Mouse (Mus musculus): Measurements from ENCODE around the gene Zbtb42. TPM values are rescaled to one million over a fixed set of nuclear protein-coding genes. Genes with fewer than 3 reads are reported as not detected.

Gene Zbtb42
- polyA plus RNA-seq, 1 experiment from 2014 or later = 1.6 TPM

- DNase-seq (peak; percentile 89), ATAC-seq (peak; percentile 53)
- Histone ChIP-seq H3K4me1 (ENCODE audit: insufficient read depth) (peaks cover 53% of the 10 kb centered on the region), H3K27ac (ENCODE audit: low read depth) (peak overlapping the region; percentile 94), H3K27me3 (ENCODE audit: insufficient read depth, low read length) (peaks cover 26% of the 10 kb centered on the region), H3K9me3 (ENCODE audit: low read length) (no peaks in the 10 kb centered on the region), H3K4me3 (ENCODE audit: low read depth, low read length) (peak overlapping the region; percentile 90), H3K36me3 (replicated peaks; ENCODE audit: insufficient read depth, low read length) (peaks cover 11% of the 10 kb centered on the region), H3K4me2 (ENCODE audit: low read depth, low read length) (peak overlapping the region; percentile 97), H3K9ac (replicated peaks) (peak overlapping the region; percentile 99; the same call in 1 of the 2 replicates)
- no peak for TF ChIP-seq EP300 (IDR thresholded peaks at IDR 0.05; ENCODE audit: low read depth)
- TF ChIP-seq CTCF (IDR thresholded peaks at IDR 0.05; ENCODE audit: low read depth) = peak; percentile 93
- WGBS (ENCODE audit: insufficient replicate concordance) = 23% methylated on average over 18 of the region's 18 CpGs
Observed at GRCm38 (mm10) chr12:112675245-112676035, 3.2 kb upstream of the Zbtb42 start.

GRCm38 (mm10) chr12:112677076-112677475 is 1.6 kb upstream of the Zbtb42 start:
- 53% methylated on average over 5 of the region's 5 CpGs for WGBS (ENCODE audit: insufficient replicate concordance)
- no peak for ATAC-seq
- TF ChIP-seq EP300 (IDR thresholded peaks at IDR 0.05; ENCODE audit: low read depth) = no peak
- no peak for TF ChIP-seq CTCF (IDR thresholded peaks at IDR 0.05; ENCODE audit: low read depth)
- Histone ChIP-seq H3K27me3 (ENCODE audit: insufficient read depth, low read length) (peaks cover 32% of the 10 kb centered on the region), H3K27ac (ENCODE audit: low read depth) (no peak overlapping the region), H3K4me1 (ENCODE audit: insufficient read depth) (peaks cover 39% of the 10 kb centered on the region), H3K4me3 (ENCODE audit: low read depth, low read length) (no peak overlapping the region), H3K36me3 (replicated peaks; ENCODE audit: insufficient read depth, low read length) (0 out of 2 replicates have a peak, but pooled peaks cover 3% of the 10 kb centered on the region), H3K9me3 (ENCODE audit: low read length) (no peaks in the 10 kb centered on the region), H3K4me2 (ENCODE audit: low read depth, low read length) (no peak overlapping the region), H3K9ac (replicated peaks) (no peak overlapping the region; the same call in 1 of the 2 replicates)
- DNase-seq = no peak

GRCm38 (mm10) chr12:112677943-112678554 is 579 bp upstream of the Zbtb42 start:
- no peaks in the 10 kb centered on the region for H3K9me3 ChIP-seq (ENCODE audit: low read length)
- WGBS (ENCODE audit: insufficient replicate concordance) = 28% methylated on average over 19 of the region's 19 CpGs
- ATAC-seq (no peak), DNase-seq (no peak)
- H3K4me2 ChIP-seq (ENCODE audit: low read depth, low read length) = peak overlapping the region; percentile 86
- H3K4me3 ChIP-seq (ENCODE audit: low read depth, low read length) = peak overlapping the region; percentile 67
- peak overlapping the region; percentile 62 for H3K9ac ChIP-seq (replicated peaks)
- TF ChIP-seq EP300 (IDR thresholded peaks at IDR 0.05; ENCODE audit: low read depth) (no peak), CTCF (IDR thresholded peaks at IDR 0.05; ENCODE audit: low read depth) (no peak)
- H3K36me3 ChIP-seq (replicated peaks; ENCODE audit: insufficient read depth, low read length) = 0 out of 2 replicates have a peak, but pooled peaks cover 3% of the 10 kb centered on the region
- 0 out of 2 replicates have a peak overlapping the region, but pooled peaks have one; percentile 23 for H3K27ac ChIP-seq (ENCODE audit: low read depth)
- peaks cover 29% of the 10 kb centered on the region for H3K4me1 ChIP-seq (ENCODE audit: insufficient read depth)
- H3K27me3 ChIP-seq (ENCODE audit: insufficient read depth, low read length) = peaks cover 32% of the 10 kb centered on the region

- 8% methylated on average over 61 of the region's 87 CpGs for WGBS (ENCODE audit: insufficient replicate concordance)
- peaks cover 24% of the 10 kb centered on the region for H3K4me1 ChIP-seq (ENCODE audit: insufficient read depth)
- peak overlapping the region; percentile 67 for H3K4me3 ChIP-seq (ENCODE audit: low read depth, low read length)
- H3K9me3 ChIP-seq (ENCODE audit: low read length) = no peaks in the 10 kb centered on the region
- no peak for TF ChIP-seq CTCF (IDR thresholded peaks at IDR 0.05; ENCODE audit: low read depth)
- no peak for TF ChIP-seq EP300 (IDR thresholded peaks at IDR 0.05; ENCODE audit: low read depth)
- 0 out of 2 replicates have a peak, but pooled peaks cover 3% of the 10 kb centered on the region for H3K36me3 ChIP-seq (replicated peaks; ENCODE audit: insufficient read depth, low read length)
- H3K4me2 ChIP-seq (ENCODE audit: low read depth, low read length) = peak overlapping the region; percentile 86
- H3K27ac ChIP-seq (ENCODE audit: low read depth) = 0 out of 2 replicates have a peak overlapping the region, but pooled peaks have one; percentile 23
- ATAC-seq (peak; percentile 46), DNase-seq (peak; percentile 61)
- peaks cover 32% of the 10 kb centered on the region for H3K27me3 ChIP-seq (ENCODE audit: insufficient read depth, low read length)
- H3K9ac ChIP-seq (replicated peaks) = peak overlapping the region; percentile 62
Observed at GRCm38 (mm10) chr12:112679027-112679996, 684 bp downstream of the Zbtb42 start.

- 0 out of 2 replicates have a peak, but pooled peaks cover 3% of the 10 kb centered on the region for H3K36me3 ChIP-seq (replicated peaks; ENCODE audit: insufficient read depth, low read length)
- ATAC-seq (no peak), DNase-seq (no peak)
- TF ChIP-seq EP300 (IDR thresholded peaks at IDR 0.05; ENCODE audit: low read depth) (no peak), CTCF (IDR thresholded peaks at IDR 0.05; ENCODE audit: low read depth) (no peak)
- peaks cover 8% of the 10 kb centered on the region for H3K4me1 ChIP-seq (ENCODE audit: insufficient read depth)
- peaks cover 25% of the 10 kb centered on the region for H3K27me3 ChIP-seq (ENCODE audit: insufficient read depth, low read length)
- no peak overlapping the region for H3K9ac ChIP-seq (replicated peaks)
- H3K4me3 ChIP-seq (ENCODE audit: low read depth, low read length) = no peak overlapping the region
- no peak overlapping the region for H3K27ac ChIP-seq (ENCODE audit: low read depth)
- WGBS (ENCODE audit: insufficient replicate concordance) = 62% methylated on average over 7 of the region's 7 CpGs
- no peak overlapping the region for H3K4me2 ChIP-seq (ENCODE audit: low read depth, low read length)
- H3K9me3 ChIP-seq (ENCODE audit: low read length) = no peaks in the 10 kb centered on the region
Observed at GRCm38 (mm10) chr12:112683351-112683750, 4.7 kb downstream of the Zbtb42 start.

Measured in liver, postnatal 0 days (tissue).